Mouse (Mus musculus) liver, embryonic 14.5 days (tissue): ENCODE measurements around the gene Dnaaf1.

Source experiments
- CTCF ChIP-seq: IDR thresholded peaks from 2 replicates; pipeline ENCODE4 v1.5.1; 2016; ENCODE audit warnings: antibody characterized with exemption, low read depth, control low read depth
- EP300 ChIP-seq: IDR thresholded peaks from 2 replicates; pipeline ENCODE4 v1.6.1; 2016; ENCODE audit warnings: antibody characterized with exemption, low read depth

DNA sequence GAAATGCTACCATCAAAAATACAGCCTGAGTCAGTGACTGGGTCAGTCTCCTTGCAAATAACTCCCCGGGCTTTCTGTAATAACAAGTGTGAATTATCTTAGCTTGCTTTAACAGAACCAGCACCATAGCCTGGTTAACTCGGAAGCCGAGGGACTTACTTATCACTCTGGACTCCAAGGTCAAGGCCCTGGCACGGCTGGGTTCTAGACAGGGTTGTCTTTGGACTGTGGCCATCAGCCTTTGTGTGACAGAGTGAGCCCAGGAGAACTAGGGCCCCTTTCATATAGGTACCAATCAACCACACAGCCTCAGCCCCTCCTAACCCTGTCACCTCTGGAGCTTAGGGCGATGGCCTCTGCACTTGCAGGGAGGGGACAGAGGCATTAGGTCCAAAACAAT, 66.0 kb downstream of the Dnaaf1 start:
- no peak for TF ChIP-seq CTCF
- no peak for TF ChIP-seq EP300
